29 mouse cellular contexts compared by ENCODE assay signal in genomic region chr3:157926761-157927160, GRCm38 (mm10). TPM values are rescaled to one million over a fixed set of nuclear protein-coding genes. Genes with fewer than 3 reads are reported as not detected.
DNase-seq lines count a peak whose midpoint lies in the region; ATAC-seq and TF ChIP-seq lines count a peak whose summit lies in the region.
"Had no signal": no experiment of that assay in that cellular context is flagged by ENCODE, and none has a peak within 500 bp of the region (broad histone marks: within the 10 kb centered on the region; RNA-seq: fewer than 3 reads in every experiment).

No protein-coding gene starts in this region.

- no peak overlapping the region for H3K9ac ChIP-seq in midbrain, postnatal 0 days (replicated peaks; ENCODE audit: low read length, poor library complexity, severe bottlenecking)
- H3K9ac ChIP-seq in midbrain, embryonic 16.5 days (ENCODE audit: low read depth, low read length), result no peak overlapping the region
- H3K9ac ChIP-seq: heart, embryonic 13.5 days; hindbrain, embryonic 15.5 days; limb, embryonic 13.5 days; liver, embryonic 13.5 days; midbrain, embryonic 15.5 days; neural tube, embryonic 12.5 days had no signal

- H3K27ac ChIP-seq in midbrain, postnatal 0 days (ENCODE audit: low read depth, low read length), result no peak overlapping the region
- no peak overlapping the region for H3K27ac ChIP-seq in midbrain, embryonic 16.5 days (ENCODE audit: low read length)
- H3K27ac ChIP-seq: heart, embryonic 13.5 days; hindbrain, embryonic 15.5 days; layer of hippocampus, adult 2 months; limb, embryonic 13.5 days; liver, embryonic 13.5 days; midbrain, embryonic 15.5 days; neural tube, embryonic 12.5 days had no signal

- H3K4me2 ChIP-seq in midbrain, postnatal 0 days (ENCODE audit: low read depth, low read length, poor library complexity, severe bottlenecking), result no peak overlapping the region
- no peak overlapping the region for H3K4me2 ChIP-seq in midbrain, embryonic 16.5 days (ENCODE audit: low read length)
- H3K4me2 ChIP-seq: heart, embryonic 13.5 days; hindbrain, embryonic 15.5 days; limb, embryonic 13.5 days; liver, embryonic 13.5 days; midbrain, embryonic 15.5 days; neural tube, embryonic 12.5 days had no signal

- no peak for ATAC-seq in midbrain, postnatal 0 days (ENCODE audit: low FRiP score)
- ATAC-seq in midbrain, embryonic 16.5 days, result no peak
- no peak for ATAC-seq in frontal cortex, adult (ENCODE audit: low TSS enrichment)
- ATAC-seq: CD4-positive, CD25-positive, alpha-beta regulatory T cell, adult 4 months; forebrain, embryonic 16.5 days; lung, postnatal 0 days; midbrain, embryonic 15.5 days had no signal

- H3K4me3 ChIP-seq in midbrain, postnatal 0 days (ENCODE audit: low read depth, low read length), result no peak overlapping the region
- H3K4me3 ChIP-seq in midbrain, embryonic 16.5 days (ENCODE audit: low read depth, low read length), result no peak overlapping the region
- H3K4me3 ChIP-seq: erythroblast, embryonic 14.5 days; heart, embryonic 13.5 days; hindbrain, embryonic 15.5 days; layer of hippocampus, adult 2 months; limb, embryonic 13.5 days; liver, embryonic 13.5 days; megakaryocyte, embryonic 14.5 days; midbrain, embryonic 15.5 days; myocyte; neural tube, embryonic 12.5 days had no signal

- peak; percentile 30 to 32 for DNase-seq in left cerebral cortex, postnatal 10 days (ENCODE audit: extremely low spot score in 1 of 2, low spot score in 2 of 2)
- no peak for DNase-seq in left cerebral cortex, adult 11 months (ENCODE audit: low spot score)
- peak; percentile 12 for DNase-seq in midbrain, postnatal 0 days (ENCODE audit: low spot score)
- DNase-seq in brain, adult 2 months (ENCODE audit: low read depth, low spot score), result peak; percentile 17
- DNase-seq in right cerebral cortex, postnatal 4 days, result peak; percentile 19
- DNase-seq: adrenal gland, postnatal 36 days; cerebellum, adult 8-10 months; cerebellum, postnatal 25 days; heart, postnatal 10 days; kidney, adult 18-20 months; liver, embryonic 13.5 days; lung, adult 18-20 months; lung, postnatal 4 days; thymus, postnatal 4 days had no signal

- no peaks in the 10 kb centered on the region for H3K4me1 ChIP-seq in midbrain, postnatal 0 days (ENCODE audit: insufficient read depth, low read length)
- peaks cover 7% of the 10 kb centered on the region; the same call in 1 of the 2 replicates for H3K4me1 ChIP-seq in midbrain, embryonic 16.5 days (ENCODE audit: control insufficient read depth, insufficient read depth, low read length)
- H3K4me1 ChIP-seq: neural tube, embryonic 12.5 days had no signal

- H3K27me3 ChIP-seq in midbrain, postnatal 0 days (ENCODE audit: insufficient read depth, low read length), result no peaks in the 10 kb centered on the region
- no peaks in the 10 kb centered on the region for H3K27me3 ChIP-seq in midbrain, embryonic 16.5 days (ENCODE audit: control insufficient read depth, insufficient read depth, low read depth, low read length)
- H3K27me3 ChIP-seq: heart, embryonic 13.5 days; hindbrain, embryonic 15.5 days; limb, embryonic 13.5 days; midbrain, embryonic 15.5 days; neural tube, embryonic 12.5 days had no signal

- no peaks in the 10 kb centered on the region for H3K9me3 ChIP-seq in midbrain, postnatal 0 days (ENCODE audit: low read length)
- H3K9me3 ChIP-seq in midbrain, embryonic 16.5 days (replicated peaks; ENCODE audit: control insufficient read depth, low read length, poor library complexity, severe bottlenecking), result no peaks in the 10 kb centered on the region
- H3K9me3 ChIP-seq: heart, embryonic 13.5 days; hindbrain, embryonic 15.5 days; limb, embryonic 13.5 days; liver, embryonic 13.5 days; megakaryocyte, embryonic 14.5 days; midbrain, embryonic 15.5 days; neural tube, embryonic 12.5 days had no signal

- 31% methylated on average over 2 of the region's 2 CpGs for WGBS in midbrain, postnatal 0 days
- 40% methylated on average over 2 of the region's 2 CpGs for WGBS in midbrain, embryonic 16.5 days

- no peak for TF ChIP-seq CTCF in midbrain, postnatal 0 days (IDR thresholded peaks at IDR 0.05)

- H3K36me3 ChIP-seq in midbrain, postnatal 0 days (ENCODE audit: insufficient read depth, low read length), result no peaks in the 10 kb centered on the region
- no peaks in the 10 kb centered on the region for H3K36me3 ChIP-seq in midbrain, embryonic 16.5 days (ENCODE audit: control insufficient read depth, insufficient read depth, low read length)
- H3K36me3 ChIP-seq: heart, embryonic 13.5 days; hindbrain, embryonic 15.5 days; limb, embryonic 13.5 days; liver, embryonic 13.5 days; midbrain, embryonic 15.5 days; neural tube, embryonic 12.5 days had no signal

- intact Hi-C loops in left cerebral cortex, postnatal 10 days (cut with DNase I), result no loop called here

RNA-seq across cellular contexts. Expression of gene Cth, which starts 1.9 kb away (rescaled TPM):
- 1 to 10 TPM; 9.2 to 9.6 TPM for total RNA-seq in left cerebral cortex, postnatal 10 days (2021)
- 2.5 and 4.0 TPM in 2 replicates for total RNA-seq in midbrain, postnatal 0 days (2014; rRNA removed)
- polyA plus RNA-seq in midbrain, postnatal 0 days (2015; fragmentation: Nextera tagmentation; extraction: Ambion mirVana), result 1.5 and 2.0 TPM in 2 replicates
- 2.2 and 2.3 TPM in 2 replicates for polyA plus RNA-seq in midbrain, embryonic 16.5 days (2015; fragmentation: Nextera tagmentation; extraction: Ambion mirVana)
- total RNA-seq: hematopoietic stem cell, adult 5-6 weeks had no signal
- polyA plus RNA-seq: CD4-positive, CD25-positive, alpha-beta regulatory T cell, adult 4 months; erythroblast, embryonic 14.5 days had no signal

RNA-seq across cellular contexts. Expression of gene Ankrd13c, which starts 20.3 kb away (rescaled TPM):
- total RNA-seq in left cerebral cortex, postnatal 10 days (2021), result 100 to 1,000 TPM; 119 to 125 TPM
- 31.6 and 40.5 TPM in 2 replicates for total RNA-seq in midbrain, postnatal 0 days (2014; rRNA removed)
- polyA plus RNA-seq in midbrain, postnatal 0 days (2015; fragmentation: Nextera tagmentation; extraction: Ambion mirVana), result 21.0 and 26.2 TPM in 2 replicates
- 24.5 and 25.5 TPM in 2 replicates for polyA plus RNA-seq in midbrain, embryonic 16.5 days (2015; fragmentation: Nextera tagmentation; extraction: Ambion mirVana)
